Mouse (Mus musculus): Measurements from ENCODE around the gene Ift172. TPM values are rescaled to one million over a fixed set of nuclear protein-coding genes. Genes with fewer than 3 reads are reported as not detected.

Ift172 gene
- polyA plus RNA-seq, 1 experiment = 454 TPM

DNA sequence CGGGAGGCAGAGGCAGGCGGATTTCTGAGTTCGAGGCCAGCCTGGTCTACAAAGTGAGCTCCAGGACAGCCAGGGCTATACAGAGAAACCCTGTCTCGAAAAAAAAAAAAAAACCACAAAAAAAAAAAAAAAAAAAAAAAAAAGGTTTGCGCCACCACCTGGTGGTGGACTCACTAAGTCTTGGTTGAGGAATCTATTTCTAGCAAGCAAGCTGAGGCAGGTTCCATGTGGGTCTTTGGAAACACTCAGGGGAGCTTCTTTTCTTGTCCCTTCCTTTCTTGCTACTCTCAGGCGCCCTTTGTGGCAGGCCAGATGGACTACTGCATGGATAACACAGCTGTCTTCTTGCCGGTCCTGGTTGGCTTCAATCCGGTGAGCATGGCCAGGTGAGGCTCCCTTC, 10.9 kb upstream of the Ift172 start:
- no peak for TF ChIP-seq POLR2A (IDR thresholded peaks at IDR 0.05; ENCODE audit: control insufficient read depth, low read depth, low read length)
- TF ChIP-seq CTCF (IDR thresholded peaks at IDR 0.05; ENCODE audit: control insufficient read depth, insufficient read depth, insufficient replicate concordance, low read depth, low read length) = no peak
- Histone ChIP-seq H3K4me3 (ENCODE audit: control insufficient read depth, low read depth, low read length) (no peak overlapping the region), H3K4me1 (ENCODE audit: control insufficient read depth, insufficient read depth, low read length) (no peaks in the 10 kb centered on the region), H3K36me3 (ENCODE audit: control insufficient read depth, insufficient read depth, low read length) (no peaks in the 10 kb centered on the region), H3K27me3 (ENCODE audit: control insufficient read depth, insufficient read depth, low read length) (no peaks in the 10 kb centered on the region), H3K27ac (ENCODE audit: control insufficient read depth, insufficient read depth, low read depth, low read length) (no peak overlapping the region)

DNA sequence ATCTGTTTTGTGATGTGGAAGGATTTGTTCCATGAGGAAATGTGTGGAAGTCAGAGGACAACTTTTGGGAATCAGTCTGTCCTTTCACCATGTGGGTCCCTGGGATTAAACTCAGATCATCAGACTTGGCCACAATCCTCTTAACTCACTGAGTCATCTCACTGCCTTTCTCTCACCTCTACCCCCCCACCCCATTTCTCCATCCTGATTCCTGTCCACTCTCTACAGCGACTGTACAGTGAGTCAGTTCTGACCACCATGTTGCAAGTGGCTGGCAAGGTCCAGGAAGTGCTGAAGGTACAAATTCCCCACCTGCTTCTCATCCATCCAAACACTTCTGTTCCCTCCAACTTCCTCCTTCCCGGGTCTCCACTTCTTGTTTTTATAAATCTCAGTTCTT, 7.6 kb upstream of the Ift172 start:
- Histone ChIP-seq H3K27me3 (ENCODE audit: control insufficient read depth, insufficient read depth, low read length) (no peaks in the 10 kb centered on the region; the same call in 1 of the 2 replicates), H3K36me3 (ENCODE audit: control insufficient read depth, insufficient read depth, low read length) (no peaks in the 10 kb centered on the region), H3K4me1 (ENCODE audit: control insufficient read depth, insufficient read depth, low read length) (peaks cover 15% of the 10 kb centered on the region), H3K4me3 (ENCODE audit: control insufficient read depth, low read depth, low read length) (no peak overlapping the region), H3K27ac (ENCODE audit: control insufficient read depth, insufficient read depth, low read depth, low read length) (no peak overlapping the region)
- TF ChIP-seq POLR2A (IDR thresholded peaks at IDR 0.05; ENCODE audit: control insufficient read depth, low read depth, low read length) = no peak
- no peak for TF ChIP-seq CTCF (IDR thresholded peaks at IDR 0.05; ENCODE audit: control insufficient read depth, insufficient read depth, insufficient replicate concordance, low read depth, low read length)

DNA sequence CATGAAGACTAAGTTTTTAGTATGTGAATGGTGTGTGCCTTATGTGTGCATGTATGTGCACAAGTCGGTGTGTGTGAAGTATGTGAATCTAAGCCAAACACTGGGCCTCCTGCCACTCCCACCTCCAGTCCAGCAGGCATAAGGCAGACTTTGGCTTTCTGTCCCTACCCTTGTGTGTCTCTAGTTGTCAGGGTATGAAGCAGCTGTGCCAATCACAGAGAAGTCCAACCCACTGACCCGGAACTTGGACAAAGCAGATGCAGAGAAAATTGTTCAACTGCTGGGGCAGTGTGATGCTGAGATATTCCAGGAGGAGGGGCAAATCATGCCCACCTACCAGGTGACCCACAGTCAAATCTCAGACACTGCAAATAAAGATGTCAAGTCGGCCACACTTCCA, 7.1 kb upstream of the Ift172 start:
- Histone ChIP-seq H3K27ac (ENCODE audit: control insufficient read depth, insufficient read depth, low read depth, low read length) (no peak overlapping the region), H3K27me3 (ENCODE audit: control insufficient read depth, insufficient read depth, low read length) (no peaks in the 10 kb centered on the region; the same call in 1 of the 2 replicates), H3K36me3 (ENCODE audit: control insufficient read depth, insufficient read depth, low read length) (no peaks in the 10 kb centered on the region), H3K4me3 (ENCODE audit: control insufficient read depth, low read depth, low read length) (no peak overlapping the region), H3K4me1 (ENCODE audit: control insufficient read depth, insufficient read depth, low read length) (peaks cover 15% of the 10 kb centered on the region)
- TF ChIP-seq CTCF (IDR thresholded peaks at IDR 0.05; ENCODE audit: control insufficient read depth, insufficient read depth, insufficient replicate concordance, low read depth, low read length) (no peak), POLR2A (IDR thresholded peaks at IDR 0.05; ENCODE audit: control insufficient read depth, low read depth, low read length) (no peak)

DNA sequence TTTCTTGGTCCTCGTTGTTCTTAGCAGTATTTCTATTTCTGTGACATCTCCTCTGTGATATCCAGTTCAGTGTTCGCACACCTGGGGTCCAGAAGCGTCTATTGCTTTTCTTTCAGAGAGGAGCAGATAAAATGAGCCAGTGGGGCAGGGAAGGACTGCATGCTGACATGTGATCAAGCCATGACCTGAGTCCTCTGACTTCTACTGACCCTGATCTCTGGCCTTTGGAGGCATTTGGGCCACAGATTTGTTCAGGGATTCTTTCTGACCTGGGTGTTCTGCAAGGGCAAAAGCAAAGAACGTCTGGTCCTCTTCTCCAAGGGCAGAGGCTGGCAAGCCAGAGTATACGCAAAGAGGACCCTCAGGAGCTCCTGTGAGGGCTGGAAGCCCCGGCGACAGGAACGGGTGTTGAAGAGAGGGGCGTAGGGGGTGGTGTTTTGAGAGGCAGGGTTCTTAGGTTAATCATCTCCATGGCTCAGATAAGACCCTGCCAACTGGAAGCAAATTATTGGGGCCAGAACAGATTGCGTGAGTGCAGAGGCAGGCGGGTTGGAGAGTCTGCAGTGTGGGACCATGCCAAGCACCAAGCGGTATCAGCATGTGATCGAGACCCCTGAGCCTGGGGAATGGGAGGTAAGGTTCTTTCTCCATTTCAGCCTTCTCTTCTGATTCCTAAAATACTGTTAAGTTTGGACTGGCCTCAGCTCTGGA, 6.3 kb upstream of the Ift172 start, which contains the start of gene Gckr:
Gckr (plus strand) TSS at position 397 of the 711 bp plus-strand sequence.
- no peaks in the 10 kb centered on the region; the same call in 1 of the 2 replicates for H3K27me3 ChIP-seq (ENCODE audit: control insufficient read depth, insufficient read depth, low read length)
- H3K4me1 ChIP-seq (ENCODE audit: control insufficient read depth, insufficient read depth, low read length) = peaks cover 15% of the 10 kb centered on the region
- no peak within 1 kb of the TSS for H3K27ac ChIP-seq (ENCODE audit: control insufficient read depth, insufficient read depth, low read depth, low read length)
- no peak within 1 kb of the TSS for H3K4me3 ChIP-seq (ENCODE audit: control insufficient read depth, low read depth, low read length)
- H3K36me3 ChIP-seq (ENCODE audit: control insufficient read depth, insufficient read depth, low read length) = no peaks in the 10 kb centered on the region
- TF ChIP-seq CTCF (IDR thresholded peaks at IDR 0.05; ENCODE audit: control insufficient read depth, insufficient read depth, insufficient replicate concordance, low read depth, low read length) (no peak), POLR2A (IDR thresholded peaks at IDR 0.05; ENCODE audit: control insufficient read depth, low read depth, low read length) (no peak)

DNA sequence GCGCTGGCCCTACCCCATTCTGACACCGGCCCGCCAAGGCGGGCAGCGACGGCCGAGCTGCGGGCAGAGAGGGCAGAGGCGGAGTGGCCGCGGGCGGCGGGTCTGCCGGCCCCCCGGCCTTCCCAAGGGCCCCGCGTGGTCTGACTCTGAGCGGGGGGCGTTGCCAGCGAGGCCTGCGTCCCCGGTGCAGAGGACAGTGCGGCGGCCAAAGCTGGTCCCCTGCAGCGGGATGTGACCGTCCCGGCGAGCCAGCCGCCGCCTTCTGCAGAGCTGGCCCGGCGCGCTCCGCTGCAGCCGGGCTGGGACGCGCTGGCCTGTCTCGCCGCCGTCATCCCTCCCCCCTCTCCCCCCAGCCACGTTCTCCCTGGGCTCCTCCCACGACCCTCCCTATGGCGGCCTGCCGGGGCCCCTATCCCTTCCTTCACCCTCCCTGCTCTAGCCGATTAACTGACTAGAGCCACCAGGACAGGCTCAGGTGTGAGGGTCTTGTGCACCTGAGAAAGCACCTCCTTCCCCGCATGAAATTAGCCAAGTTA, 4.8 kb upstream of the Ift172 start, which contains the start of gene Fndc4:
Fndc4 (minus strand) TSS at position 475 of the 536 bp plus-strand sequence.
- Histone ChIP-seq H3K27me3 (ENCODE audit: control insufficient read depth, insufficient read depth, low read length) (no peaks in the 10 kb centered on the region; the same call in 1 of the 2 replicates), H3K4me3 (ENCODE audit: control insufficient read depth, low read depth, low read length) (peak within 1 kb of the TSS; percentile 78), H3K4me1 (ENCODE audit: control insufficient read depth, insufficient read depth, low read length) (peaks cover 17% of the 10 kb centered on the region), H3K36me3 (ENCODE audit: control insufficient read depth, insufficient read depth, low read length) (no peaks in the 10 kb centered on the region), H3K27ac (ENCODE audit: control insufficient read depth, insufficient read depth, low read depth, low read length) (no peak within 1 kb of the TSS)
- TF ChIP-seq POLR2A (IDR thresholded peaks at IDR 0.05; ENCODE audit: control insufficient read depth, low read depth, low read length) (no peak), CTCF (IDR thresholded peaks at IDR 0.05; ENCODE audit: control insufficient read depth, insufficient read depth, insufficient replicate concordance, low read depth, low read length) (no peak)

DNA sequence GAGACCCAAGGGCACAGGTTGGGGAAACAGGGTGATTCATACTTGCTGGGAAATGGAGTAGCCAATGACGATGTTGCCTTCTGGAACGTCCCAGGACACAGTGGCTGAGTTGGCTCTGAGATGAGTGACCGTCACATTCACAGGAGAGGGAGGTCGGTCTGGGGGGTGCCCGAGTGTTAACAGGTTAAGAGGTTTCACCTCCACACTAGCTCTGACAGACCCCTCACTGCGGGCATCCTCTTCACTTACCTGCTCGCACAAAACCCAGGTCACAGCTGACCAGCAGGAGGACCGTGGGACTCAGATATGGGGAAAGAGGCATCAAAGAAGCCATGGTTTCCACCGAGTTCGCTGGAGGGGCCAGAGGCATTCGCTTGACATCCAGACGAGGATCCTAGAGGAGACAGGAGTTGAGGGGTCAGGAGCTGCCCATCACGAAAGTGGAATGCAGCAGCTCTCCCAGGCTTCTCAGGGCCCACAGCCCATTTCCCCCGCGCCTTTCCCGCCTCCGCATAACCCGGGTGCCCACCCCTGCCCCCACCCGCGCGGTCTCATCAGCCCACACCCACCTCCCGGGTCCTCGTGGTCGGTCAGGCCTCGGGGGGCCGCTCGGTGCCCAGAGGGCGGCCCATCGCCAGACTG, 4.2 kb upstream of the Ift172 start:
- no peaks in the 10 kb centered on the region; the same call in 1 of the 2 replicates for H3K27me3 ChIP-seq (ENCODE audit: control insufficient read depth, insufficient read depth, low read length)
- no peak for TF ChIP-seq CTCF (IDR thresholded peaks at IDR 0.05; ENCODE audit: control insufficient read depth, insufficient read depth, insufficient replicate concordance, low read depth, low read length)
- no peak for TF ChIP-seq POLR2A (IDR thresholded peaks at IDR 0.05; ENCODE audit: control insufficient read depth, low read depth, low read length)
- peaks cover 19% of the 10 kb centered on the region for H3K4me1 ChIP-seq (ENCODE audit: control insufficient read depth, insufficient read depth, low read length)
- no peak overlapping the region for H3K27ac ChIP-seq (ENCODE audit: control insufficient read depth, insufficient read depth, low read depth, low read length)
- no peaks in the 10 kb centered on the region for H3K36me3 ChIP-seq (ENCODE audit: control insufficient read depth, insufficient read depth, low read length)
- peak overlapping the region; percentile 78 for H3K4me3 ChIP-seq (ENCODE audit: control insufficient read depth, low read depth, low read length)

DNA sequence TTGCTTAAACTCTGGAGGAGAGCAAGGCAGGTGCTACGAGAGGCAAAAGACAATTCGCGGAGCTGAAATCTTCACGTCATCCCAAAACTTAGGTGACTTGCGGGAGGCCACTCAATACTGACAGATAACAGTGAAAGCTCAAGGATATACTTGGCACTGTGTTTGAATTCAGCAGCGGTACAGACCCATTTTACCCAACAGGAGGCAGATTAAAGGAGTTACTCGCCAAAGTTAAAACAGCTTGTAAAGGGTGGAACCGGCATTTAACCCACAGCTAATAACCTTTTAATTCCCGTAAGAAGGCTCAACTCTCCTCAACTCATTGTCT, 409 bp upstream of the Ift172 start:
- TF ChIP-seq CTCF (IDR thresholded peaks at IDR 0.05; ENCODE audit: control insufficient read depth, insufficient read depth, insufficient replicate concordance, low read depth, low read length) = no peak
- TF ChIP-seq POLR2A (IDR thresholded peaks at IDR 0.05; ENCODE audit: control insufficient read depth, low read depth, low read length) = no peak
- H3K4me3 ChIP-seq (ENCODE audit: control insufficient read depth, low read depth, low read length) = peak overlapping the region; percentile 83
- no peaks in the 10 kb centered on the region; the same call in 1 of the 2 replicates for H3K27me3 ChIP-seq (ENCODE audit: control insufficient read depth, insufficient read depth, low read length)
- H3K36me3 ChIP-seq (ENCODE audit: control insufficient read depth, insufficient read depth, low read length) = no peaks in the 10 kb centered on the region; the same call in 1 of the 2 replicates
- H3K4me1 ChIP-seq (ENCODE audit: control insufficient read depth, insufficient read depth, low read length) = peaks cover 21% of the 10 kb centered on the region
- peak overlapping the region; percentile 73 for H3K27ac ChIP-seq (ENCODE audit: control insufficient read depth, insufficient read depth, low read depth, low read length)
